Mouse (Mus musculus): ENCODE measurements at regions not wholly inside any gene's neighbourhood (a gene's known extent, or its start where the extent isn't known, plus 50 kb on each side); places are given as distances from the start of the nearest gene placed in this dataset.
A peak's percentile ranks its signal among the peaks of the same experiment; 100 is the strongest.

DNA sequence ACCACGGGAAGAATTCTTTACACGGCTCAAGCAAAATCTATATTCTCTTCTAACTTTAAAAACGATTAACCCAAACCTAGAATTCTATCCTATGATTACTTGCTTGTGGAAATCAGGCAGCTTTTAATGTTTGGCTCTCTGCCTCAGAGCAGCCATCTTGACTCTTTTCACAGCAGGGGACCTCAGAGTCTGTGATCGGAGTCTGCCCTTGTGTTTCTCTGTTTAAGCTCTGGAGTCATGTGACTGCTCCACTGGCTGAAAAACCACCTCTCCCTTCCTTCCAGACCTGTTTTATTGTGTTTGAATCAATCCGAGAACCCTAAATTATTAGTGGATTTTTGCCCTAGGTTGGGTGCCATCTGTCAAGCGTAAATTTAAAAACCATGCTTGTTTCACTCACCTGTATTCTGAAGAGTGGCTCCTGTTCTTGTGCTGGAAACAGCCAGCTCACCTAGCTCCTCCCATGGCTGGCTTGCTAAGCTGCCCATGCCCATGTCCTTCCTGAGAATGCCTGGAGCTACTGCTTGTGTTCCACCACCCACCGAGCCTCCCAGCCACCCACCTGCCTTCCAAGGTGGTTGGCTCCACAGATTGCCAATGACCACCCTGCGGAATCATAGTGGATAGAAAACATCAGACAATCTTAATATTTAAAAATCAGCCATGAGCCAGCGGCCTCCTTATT lies 62.6 kb downstream of the Perp start:
- H3K4me3 ChIP-seq (ENCODE audit: low read depth, low read length) = no peak overlapping the region
- no peaks in the 10 kb centered on the region for H3K4me1 ChIP-seq (ENCODE audit: control insufficient read depth, insufficient read depth, insufficient read length, low read length)
- no peaks in the 10 kb centered on the region for H3K36me3 ChIP-seq (ENCODE audit: control insufficient read depth, insufficient read depth, low read length)
- no peak for TF ChIP-seq POLR2A (IDR thresholded peaks at IDR 0.05; ENCODE audit: low read depth, low read length)
- TF ChIP-seq CTCF (IDR thresholded peaks at IDR 0.05; ENCODE audit: extremely low read depth, insufficient read length, insufficient replicate concordance, low read depth, low read length) = no peak
- 88% methylated on average over 9 of the region's 9 CpGs for WGBS
- H3K27me3 ChIP-seq (ENCODE audit: control insufficient read depth, insufficient read depth, low read length) = no peaks in the 10 kb centered on the region
- no peak overlapping the region for H3K27ac ChIP-seq (ENCODE audit: insufficient read depth, low read depth, low read length)

DNA sequence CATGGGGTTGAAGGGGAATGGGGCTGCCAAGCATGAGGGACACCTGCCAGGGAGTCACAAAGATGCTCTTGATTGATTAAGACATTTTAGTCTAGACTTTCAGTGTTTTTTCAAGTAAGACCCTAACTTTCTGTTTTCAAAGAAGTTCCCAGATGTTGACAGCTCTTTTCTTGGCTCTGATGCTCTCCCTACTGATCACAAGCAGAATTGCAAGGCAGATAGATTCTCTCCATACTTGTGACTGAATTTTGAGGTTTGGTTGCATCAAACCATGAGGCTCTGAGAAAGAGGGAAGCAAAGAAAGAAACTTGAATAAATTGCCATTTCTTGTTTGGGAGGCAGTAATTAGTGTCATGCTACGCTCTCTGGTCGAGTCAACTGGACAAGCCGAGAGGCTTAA lies 64.5 kb downstream of the Perp start:
- 87% methylated on average over 3 of the region's 3 CpGs for WGBS
- Histone ChIP-seq H3K4me1 (ENCODE audit: control insufficient read depth, insufficient read depth, insufficient read length, low read length) (no peaks in the 10 kb centered on the region), H3K27ac (ENCODE audit: insufficient read depth, low read depth, low read length) (no peak overlapping the region), H3K36me3 (ENCODE audit: control insufficient read depth, insufficient read depth, low read length) (no peaks in the 10 kb centered on the region), H3K4me3 (ENCODE audit: low read depth, low read length) (no peak overlapping the region), H3K27me3 (ENCODE audit: control insufficient read depth, insufficient read depth, low read length) (no peaks in the 10 kb centered on the region)
- TF ChIP-seq CTCF (IDR thresholded peaks at IDR 0.05; ENCODE audit: extremely low read depth, insufficient read length, insufficient replicate concordance, low read depth, low read length) (no peak), POLR2A (IDR thresholded peaks at IDR 0.05; ENCODE audit: low read depth, low read length) (no peak)

DNA sequence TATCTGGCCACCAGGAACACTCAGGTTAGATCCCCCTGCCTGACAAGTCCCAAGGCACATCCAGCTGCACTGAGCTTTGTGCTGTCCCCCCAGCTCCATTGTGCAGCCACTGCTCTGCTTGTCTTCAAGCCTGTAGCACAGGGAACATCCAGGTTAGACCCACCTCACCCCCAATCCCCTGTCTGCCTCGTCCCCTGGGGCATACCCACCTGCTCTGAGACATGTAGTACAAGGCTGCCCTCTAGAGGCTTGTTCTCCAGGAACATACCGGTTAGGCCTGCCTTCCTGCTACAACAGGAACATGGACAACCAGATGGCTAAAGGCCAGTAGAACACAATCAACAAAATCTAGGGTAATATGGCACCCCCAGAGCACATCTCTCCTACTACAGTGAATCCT lies 66.1 kb downstream of the Perp start:
- no peak overlapping the region for H3K27ac ChIP-seq (ENCODE audit: insufficient read depth, low read depth, low read length)
- no peak overlapping the region for H3K4me3 ChIP-seq (ENCODE audit: low read depth, low read length)
- H3K4me1 ChIP-seq (ENCODE audit: control insufficient read depth, insufficient read depth, insufficient read length, low read length) = no peaks in the 10 kb centered on the region
- TF ChIP-seq POLR2A (IDR thresholded peaks at IDR 0.05; ENCODE audit: low read depth, low read length) (no peak), CTCF (IDR thresholded peaks at IDR 0.05; ENCODE audit: extremely low read depth, insufficient read length, insufficient replicate concordance, low read depth, low read length) (peak; percentile 51; the same call in 1 of the 2 replicates)
- H3K27me3 ChIP-seq (ENCODE audit: control insufficient read depth, insufficient read depth, low read length) = no peaks in the 10 kb centered on the region
- no peaks in the 10 kb centered on the region for H3K36me3 ChIP-seq (ENCODE audit: control insufficient read depth, insufficient read depth, low read length)
- 6% methylated on average over 2 of the region's 2 CpGs for WGBS

DNA sequence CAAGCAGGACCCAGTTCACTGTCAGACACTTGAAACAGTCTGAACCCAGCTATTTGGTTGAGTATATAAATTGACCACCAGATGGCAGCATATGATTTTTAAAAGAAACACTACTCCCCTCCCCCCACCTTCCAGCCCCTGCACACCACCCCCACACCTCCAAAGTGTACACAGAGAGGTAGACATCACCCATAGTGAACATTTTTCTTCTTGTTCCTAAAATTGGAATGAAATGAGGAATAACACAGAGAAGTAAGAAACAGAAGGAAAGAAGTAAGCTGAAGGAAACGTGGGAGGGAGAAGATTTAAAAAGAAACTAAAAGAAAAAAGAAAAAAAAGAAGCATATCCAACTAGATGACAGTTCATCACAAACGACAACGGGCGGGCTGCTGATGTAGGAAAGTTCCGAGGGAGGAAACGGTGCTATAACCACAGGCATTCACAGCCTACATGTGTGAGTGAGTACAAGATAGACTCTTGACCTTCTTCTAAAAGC lies 72.3 kb downstream of the Perp start:
- no peak overlapping the region for H3K27ac ChIP-seq (ENCODE audit: insufficient read depth, low read depth, low read length)
- no peak overlapping the region for H3K4me3 ChIP-seq (ENCODE audit: low read depth, low read length)
- 43% methylated on average over 6 of the region's 6 CpGs for WGBS
- TF ChIP-seq CTCF (IDR thresholded peaks at IDR 0.05; ENCODE audit: extremely low read depth, insufficient read length, insufficient replicate concordance, low read depth, low read length) (peak; percentile 77; the same call in 1 of the 2 replicates), POLR2A (IDR thresholded peaks at IDR 0.05; ENCODE audit: low read depth, low read length) (no peak)
- no peaks in the 10 kb centered on the region for H3K27me3 ChIP-seq (ENCODE audit: control insufficient read depth, insufficient read depth, low read length)
- H3K36me3 ChIP-seq (ENCODE audit: control insufficient read depth, insufficient read depth, low read length) = no peaks in the 10 kb centered on the region
- no peaks in the 10 kb centered on the region for H3K4me1 ChIP-seq (ENCODE audit: control insufficient read depth, insufficient read depth, insufficient read length, low read length)

DNA sequence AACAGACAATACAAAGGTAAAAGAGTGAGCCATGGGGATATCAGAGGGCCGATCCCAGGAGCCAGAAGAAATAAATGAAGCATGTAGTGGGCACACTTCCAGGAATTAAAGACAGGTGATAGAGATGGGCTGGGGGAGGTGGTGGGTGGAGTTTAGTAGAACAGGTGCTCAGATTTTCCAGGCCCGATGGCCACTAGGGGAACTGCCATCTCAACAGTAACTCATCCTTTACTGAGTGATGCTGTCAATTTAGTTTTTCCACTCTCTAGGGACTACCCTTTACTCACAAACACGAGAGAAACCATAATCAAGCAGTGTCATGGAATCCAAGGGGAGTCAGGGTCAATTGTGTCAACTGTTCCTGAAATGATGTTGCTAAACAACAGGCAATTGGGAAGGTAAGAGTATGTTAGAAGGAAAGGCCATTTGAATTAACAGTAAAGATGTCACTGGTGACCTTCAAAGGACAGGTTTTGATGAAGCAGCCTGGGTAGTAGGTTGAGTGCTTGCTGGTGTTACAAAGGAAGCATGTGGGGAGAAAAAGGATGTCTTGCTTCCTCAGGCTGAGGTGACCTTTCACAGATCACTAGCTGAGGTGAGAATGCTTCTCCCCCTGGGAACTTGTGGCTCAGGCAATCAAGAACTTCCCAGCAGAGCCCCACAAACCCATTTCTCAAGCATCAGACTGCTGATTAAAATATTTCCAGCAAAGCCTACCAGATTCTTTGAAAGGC lies 78.4 kb downstream of the Perp start:
- WGBS = 37% methylated on average over 3 of the region's 3 CpGs
- Histone ChIP-seq H3K4me3 (ENCODE audit: low read depth, low read length) (no peak overlapping the region), H3K27ac (ENCODE audit: insufficient read depth, low read depth, low read length) (no peak overlapping the region), H3K36me3 (ENCODE audit: control insufficient read depth, insufficient read depth, low read length) (no peaks in the 10 kb centered on the region), H3K27me3 (ENCODE audit: control insufficient read depth, insufficient read depth, low read length) (no peaks in the 10 kb centered on the region), H3K4me1 (ENCODE audit: control insufficient read depth, insufficient read depth, insufficient read length, low read length) (0 out of 2 replicates have a peak, but pooled peaks cover 2% of the 10 kb centered on the region)
- TF ChIP-seq POLR2A (IDR thresholded peaks at IDR 0.05; ENCODE audit: low read depth, low read length) (no peak), CTCF (IDR thresholded peaks at IDR 0.05; ENCODE audit: extremely low read depth, insufficient read length, insufficient replicate concordance, low read depth, low read length) (no peak)

DNA sequence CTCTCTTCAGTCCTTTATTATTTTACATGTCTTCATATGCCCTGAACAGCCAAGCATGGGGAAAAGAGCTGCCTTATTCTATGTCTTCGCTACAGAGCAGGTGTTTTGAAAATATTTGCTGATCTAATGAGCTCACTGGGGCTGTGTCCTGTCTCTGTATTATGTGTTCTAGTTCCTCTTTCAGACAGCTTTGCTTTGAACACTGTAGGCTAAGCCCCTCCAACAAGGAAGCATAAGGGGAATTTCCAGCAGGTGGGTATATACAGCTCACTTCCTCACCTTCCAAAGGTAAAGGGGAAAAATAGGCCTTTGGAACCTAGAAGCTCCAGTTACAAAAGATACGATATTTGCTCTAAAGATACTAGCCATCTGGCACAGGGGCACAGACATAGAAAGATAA lies 83.0 kb downstream of the Perp start:
- H3K4me1 ChIP-seq (ENCODE audit: control insufficient read depth, insufficient read depth, insufficient read length, low read length) = peaks cover 4% of the 10 kb centered on the region; the same call in 1 of the 2 replicates
- WGBS = 29% methylated on average over 2 of the region's 2 CpGs
- no peak for TF ChIP-seq POLR2A (IDR thresholded peaks at IDR 0.05; ENCODE audit: low read depth, low read length)
- TF ChIP-seq CTCF (IDR thresholded peaks at IDR 0.05; ENCODE audit: extremely low read depth, insufficient read length, insufficient replicate concordance, low read depth, low read length) = no peak
- H3K27me3 ChIP-seq (ENCODE audit: control insufficient read depth, insufficient read depth, low read length) = no peaks in the 10 kb centered on the region
- no peaks in the 10 kb centered on the region for H3K36me3 ChIP-seq (ENCODE audit: control insufficient read depth, insufficient read depth, low read length)
- no peak overlapping the region for H3K4me3 ChIP-seq (ENCODE audit: low read depth, low read length)
- H3K27ac ChIP-seq (ENCODE audit: insufficient read depth, low read depth, low read length) = no peak overlapping the region

DNA sequence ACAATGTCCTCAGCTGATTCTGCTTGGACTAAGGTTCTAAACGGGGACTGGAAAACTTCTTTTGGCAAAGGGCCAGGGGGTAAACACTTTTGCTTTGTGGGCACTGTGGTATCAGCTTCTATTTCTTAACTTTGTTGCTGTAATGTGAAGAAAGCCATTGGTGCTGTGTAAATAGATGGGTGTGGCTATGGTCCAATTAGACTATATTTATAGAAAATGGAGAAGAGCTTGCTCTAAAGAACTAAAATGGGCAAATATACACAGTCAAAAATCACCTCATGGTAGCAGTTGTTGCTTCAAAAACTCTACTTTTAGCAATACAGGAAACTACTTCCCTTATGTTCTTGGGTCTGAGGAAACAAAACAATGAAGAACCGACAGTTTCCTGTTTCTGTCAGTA lies 84.1 kb downstream of the Tnfaip3 start:
- TF ChIP-seq POLR2A (IDR thresholded peaks at IDR 0.05; ENCODE audit: low read depth, low read length) (no peak), CTCF (IDR thresholded peaks at IDR 0.05; ENCODE audit: extremely low read depth, insufficient read length, insufficient replicate concordance, low read depth, low read length) (no peak)
- WGBS = 21% methylated on average over 2 of the region's 2 CpGs
- no peak overlapping the region for H3K27ac ChIP-seq (ENCODE audit: insufficient read depth, low read depth, low read length)
- no peaks in the 10 kb centered on the region for H3K36me3 ChIP-seq (ENCODE audit: control insufficient read depth, insufficient read depth, low read length)
- H3K27me3 ChIP-seq (ENCODE audit: control insufficient read depth, insufficient read depth, low read length) = no peaks in the 10 kb centered on the region
- peaks cover 4% of the 10 kb centered on the region; the same call in 1 of the 2 replicates for H3K4me1 ChIP-seq (ENCODE audit: control insufficient read depth, insufficient read depth, insufficient read length, low read length)
- no peak overlapping the region for H3K4me3 ChIP-seq (ENCODE audit: low read depth, low read length)
